Mouse (Mus musculus) brown adipose tissue, adult 24 weeks (tissue): Measurements from ENCODE around the gene Casc4. TPM values are rescaled to one million over a fixed set of nuclear protein-coding genes. Genes with fewer than 3 reads are reported as not detected.

Experiments used
- H3K27ac ChIP-seq: fragments of 200-500 bp; replicated peaks from 2 replicates; pipeline ENCODE4 v1.5.1; 2012; ENCODE audit warnings: low read depth, mild to moderate bottlenecking, low read length
- H3K4me1 ChIP-seq: fragments of 200-500 bp; 2 replicates; pipeline ENCODE4 v1.6.1; 2012; ENCODE audit warnings: low read length, mixed read lengths; ENCODE audit not compliant: control insufficient read depth, insufficient read depth, insufficient read length
- H3K4me3 ChIP-seq: fragments of 200-500 bp; 2 replicates; pipeline ENCODE4 v1.5.1; 2012; ENCODE audit warnings: low read depth, mild to moderate bottlenecking, low read length, moderate library complexity; ENCODE audit not compliant: insufficient read depth
- polyA plus RNA-seq: library from polyadenylated mRNA; stranded (reverse); fragments of >200 nt; gene quantifications from 2 replicates; pipeline ENCODE4 v1.2.4, GENCODE M21; 2012; ENCODE audit not compliant: missing spikeins, insufficient read depth, insufficient read length

Casc4 gene
- 2.6 and 2.9 TPM in 2 replicates for polyA plus RNA-seq

DNA sequence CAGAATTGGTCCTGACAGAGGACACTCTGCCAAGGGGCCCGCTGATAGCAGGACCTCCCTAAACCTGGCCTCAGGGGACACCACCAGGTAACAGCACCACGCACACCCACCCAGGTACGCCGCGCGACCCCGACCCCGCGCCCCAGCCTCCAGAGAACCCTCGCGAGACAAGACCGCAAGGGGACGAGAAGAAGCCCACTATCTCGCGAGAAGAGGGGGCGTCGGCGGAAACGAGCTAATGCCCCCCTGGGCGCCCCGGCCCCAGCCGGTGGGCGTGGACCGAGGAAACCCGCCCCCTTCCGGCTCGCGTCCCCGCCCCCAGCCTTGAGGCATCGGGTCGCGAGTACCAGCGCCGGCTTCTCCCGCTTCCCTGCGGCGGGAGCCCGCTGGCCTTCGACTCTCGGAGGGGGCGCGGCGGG is at the start of gene Casc4:
TSS of gene Casc4 (plus strand) at position 339 of the 419 bp plus-strand sequence.
- Histone ChIP-seq H3K4me3 (peak within 1 kb of the TSS; percentile 58), H3K27ac (no peak within 1 kb of the TSS), H3K4me1 (0 out of 2 replicates have a peak, but pooled peaks cover 4% of the 10 kb centered on the region)

DNA sequence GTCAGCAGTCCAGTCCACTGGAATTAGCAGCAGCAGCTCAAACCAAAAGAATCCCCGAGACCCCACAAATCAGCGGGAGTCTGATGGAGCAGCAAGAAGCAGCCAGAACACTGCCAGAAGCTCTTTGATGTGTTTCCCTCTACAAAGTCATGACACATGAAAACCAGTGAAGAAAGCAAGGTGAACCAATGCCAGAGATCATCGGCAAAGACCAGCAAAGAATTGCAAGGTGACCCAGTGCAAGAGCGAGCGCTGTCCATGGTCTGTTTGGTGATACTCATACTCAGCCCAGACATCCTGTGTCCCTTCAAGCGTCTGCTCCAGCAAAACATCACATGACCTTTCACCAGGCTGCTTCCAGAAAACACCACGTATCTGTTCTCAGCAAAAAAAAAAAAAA is 45.0 kb upstream of the Casc4 start:
- H3K27ac ChIP-seq, result no peak overlapping the region
- no peaks in the 10 kb centered on the region for H3K4me1 ChIP-seq
- no peak overlapping the region for H3K4me3 ChIP-seq

DNA sequence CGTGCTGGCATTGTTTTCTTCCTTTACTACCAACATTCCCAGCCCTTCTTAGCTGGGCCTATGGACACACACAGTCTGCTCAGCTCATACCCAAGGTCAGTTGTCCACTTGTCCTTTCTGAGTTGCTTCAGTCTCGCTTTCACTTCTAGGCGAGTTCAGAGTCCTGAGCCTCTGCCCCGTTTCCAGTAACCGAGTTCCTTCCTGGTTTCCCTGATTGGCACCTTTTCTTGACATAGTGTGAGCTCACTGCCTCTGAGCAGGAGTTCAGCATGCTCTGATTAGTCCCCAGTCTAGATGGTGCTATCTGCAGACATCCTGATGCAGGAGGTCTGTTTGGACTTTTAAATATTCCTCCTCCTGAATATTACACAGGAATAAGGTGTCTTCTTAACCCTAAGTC is 42.1 kb upstream of the Casc4 start:
- no peak overlapping the region for H3K27ac ChIP-seq
- H3K4me3 ChIP-seq, result no peak overlapping the region
- H3K4me1 ChIP-seq, result no peaks in the 10 kb centered on the region

DNA sequence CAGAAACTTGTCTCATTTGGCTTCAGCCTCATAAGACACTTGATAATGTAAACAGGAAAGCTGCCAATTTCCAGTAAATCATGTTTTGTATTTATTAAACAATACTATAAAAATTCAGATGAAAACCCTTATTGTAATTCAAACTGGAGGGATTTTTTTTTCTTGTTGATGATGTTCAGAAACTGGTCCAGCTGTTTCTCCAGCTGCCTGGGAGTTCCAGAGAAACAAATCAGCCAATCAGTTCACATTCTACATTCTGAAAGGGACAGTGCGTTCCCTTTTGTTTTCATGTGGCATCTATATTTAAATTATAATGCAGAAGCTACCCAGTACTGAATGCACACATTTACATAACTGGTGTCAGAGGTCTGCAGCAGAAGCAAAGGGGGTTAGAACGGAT is 40.6 kb upstream of the Casc4 start:
- no peak overlapping the region for H3K27ac ChIP-seq
- H3K4me1 ChIP-seq, result no peaks in the 10 kb centered on the region
- no peak overlapping the region for H3K4me3 ChIP-seq

DNA sequence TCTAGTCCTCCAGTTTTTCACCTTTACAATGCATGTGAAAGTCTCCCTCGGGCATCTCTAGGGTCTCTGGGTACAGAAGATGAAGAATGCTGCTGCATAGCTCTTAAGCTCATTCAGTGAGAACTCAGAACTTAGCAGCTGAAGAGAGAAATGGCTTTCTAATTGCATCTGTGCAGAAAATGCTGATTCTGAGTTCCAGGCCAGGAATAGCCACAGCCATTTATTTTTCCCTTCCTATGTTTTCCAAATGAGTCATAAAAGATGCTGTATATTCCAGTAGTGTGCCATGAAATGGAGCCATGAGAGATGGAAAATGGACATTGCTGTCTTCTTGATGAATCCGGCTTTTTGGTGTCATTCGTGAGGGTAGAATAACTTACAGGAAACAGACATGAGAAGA is 38.4 kb upstream of the Casc4 start:
- H3K4me1 ChIP-seq, result no peaks in the 10 kb centered on the region
- no peak overlapping the region for H3K27ac ChIP-seq
- no peak overlapping the region for H3K4me3 ChIP-seq

DNA sequence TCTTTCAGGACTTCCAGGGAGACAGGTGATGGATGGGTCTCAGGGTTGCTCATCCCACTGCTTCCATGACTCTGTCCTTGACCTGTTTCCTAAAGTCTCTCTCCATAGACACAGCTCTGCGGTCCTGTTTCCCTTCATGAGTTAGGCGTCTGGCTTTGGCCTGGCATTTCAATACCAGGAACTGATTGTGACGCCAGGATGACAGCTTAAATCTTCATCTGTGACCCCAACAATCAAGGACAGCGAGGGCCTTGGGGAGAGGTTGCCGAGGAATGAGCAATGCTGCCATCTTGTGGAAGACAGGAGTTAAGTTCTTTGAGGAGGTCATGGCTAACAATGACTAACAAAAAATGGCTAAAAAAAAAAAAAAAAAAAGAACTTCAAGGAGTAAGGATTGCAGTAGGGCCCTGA is 34.3 kb upstream of the Casc4 start:
- Histone ChIP-seq H3K4me3 (no peak overlapping the region), H3K27ac (no peak overlapping the region), H3K4me1 (no peaks in the 10 kb centered on the region)

DNA sequence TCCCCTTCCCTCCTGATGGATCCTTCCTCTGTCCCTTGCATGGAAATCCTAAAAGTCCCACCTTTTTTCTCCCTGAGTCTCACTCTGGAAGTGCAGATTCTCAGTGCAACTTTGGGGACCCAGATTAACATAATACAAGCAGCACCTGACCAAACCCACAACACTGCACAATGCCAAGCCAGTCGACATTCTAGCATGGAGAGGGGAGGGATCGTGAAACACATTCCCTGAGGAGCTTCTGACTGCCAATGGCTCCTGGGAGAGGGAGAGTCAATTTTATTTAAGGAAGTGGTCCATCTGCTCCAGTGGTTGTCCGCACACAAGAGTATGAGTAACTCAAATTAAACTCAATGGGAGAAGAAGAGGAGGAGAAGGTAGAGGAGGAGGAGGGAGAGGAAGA is 31.8 kb upstream of the Casc4 start:
- Histone ChIP-seq H3K4me1 (no peaks in the 10 kb centered on the region), H3K27ac (no peak overlapping the region), H3K4me3 (no peak overlapping the region)

DNA sequence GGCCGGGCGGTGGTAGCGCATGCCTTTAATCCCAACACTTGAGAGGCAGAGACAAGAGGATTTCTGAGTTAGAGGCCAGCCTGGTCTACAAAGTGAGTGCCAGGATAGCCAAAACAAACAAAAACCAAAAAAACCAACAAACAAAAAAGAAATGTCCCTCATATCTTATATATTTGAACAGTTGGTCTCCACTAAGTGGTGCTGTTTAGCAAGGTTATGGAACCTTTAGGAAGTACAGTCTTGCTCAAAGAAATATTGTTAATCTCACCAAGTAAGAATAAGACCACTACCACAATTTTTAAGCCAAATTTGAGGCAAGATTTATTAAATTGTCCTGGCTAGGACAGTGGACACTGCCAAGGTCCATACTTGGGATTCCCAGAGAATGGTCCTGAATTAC is 25.3 kb upstream of the Casc4 start:
- no peak overlapping the region for H3K4me3 ChIP-seq
- no peak overlapping the region for H3K27ac ChIP-seq

DNA sequence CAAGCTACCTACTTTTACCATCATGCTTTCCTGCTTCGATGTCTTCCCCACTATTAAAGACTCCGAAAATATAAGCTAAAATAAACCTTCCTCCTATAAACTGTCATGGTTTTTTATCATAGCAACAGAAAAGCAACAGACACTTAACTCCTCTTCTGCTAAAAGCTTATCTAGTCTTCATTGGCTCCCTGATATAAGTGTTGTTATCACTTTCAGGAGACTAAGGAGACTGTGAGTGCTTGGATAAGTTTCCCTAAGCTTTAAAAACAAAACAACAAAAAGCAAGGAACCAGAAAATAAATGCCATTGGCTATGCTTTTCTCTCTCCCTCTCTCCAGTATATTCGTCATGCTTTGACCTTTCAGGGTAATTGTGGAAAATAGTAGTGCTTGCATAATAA is 24.5 kb upstream of the Casc4 start:
- H3K4me3 ChIP-seq, result no peak overlapping the region
- H3K27ac ChIP-seq, result no peak overlapping the region
- no peaks in the 10 kb centered on the region for H3K4me1 ChIP-seq

More for the DNA sequence above, 25.3 kb upstream of the Casc4 start:
- no peaks in the 10 kb centered on the region for H3K4me1 ChIP-seq

DNA sequence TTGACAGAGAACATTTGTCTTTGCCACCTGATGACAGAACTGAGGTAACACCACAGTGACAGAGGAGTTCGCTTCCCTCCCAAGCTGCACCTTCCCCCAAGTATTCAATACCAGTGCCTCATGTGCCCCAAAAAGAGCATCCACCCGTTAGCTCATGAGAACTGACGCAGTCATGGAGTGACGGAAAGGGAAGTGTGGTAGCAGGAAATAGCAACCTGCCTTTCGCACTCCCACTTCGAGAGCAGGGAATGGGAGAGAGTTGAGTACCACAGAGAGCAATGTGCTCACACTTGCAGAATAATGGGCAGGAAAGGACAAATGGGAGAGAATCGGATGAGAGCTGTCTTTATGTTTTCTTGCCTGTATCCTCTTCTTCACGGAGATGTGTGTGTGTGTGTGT is 20.7 kb upstream of the Casc4 start:
- no peak overlapping the region for H3K4me3 ChIP-seq
- no peak overlapping the region for H3K27ac ChIP-seq

DNA sequence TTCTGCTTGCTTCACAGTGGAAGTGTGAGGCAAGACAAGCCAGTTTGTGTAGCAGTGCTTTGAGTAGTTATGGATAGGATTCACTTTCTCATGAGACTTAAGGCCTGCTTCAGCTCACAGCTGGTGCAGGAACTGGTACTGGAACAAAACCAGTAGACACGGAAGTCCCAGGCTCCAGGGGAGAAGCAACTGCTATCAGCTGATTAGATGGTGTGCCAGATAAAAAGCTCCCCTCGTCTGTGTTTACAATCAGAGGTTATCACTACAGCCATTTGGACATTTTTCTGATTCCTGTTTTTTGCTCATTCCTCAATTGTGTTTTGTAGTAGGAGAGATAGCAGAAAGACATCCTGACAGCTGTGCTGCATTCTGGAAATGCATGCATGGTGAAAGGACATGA is 14.7 kb upstream of the Casc4 start:
- no peaks in the 10 kb centered on the region for H3K4me1 ChIP-seq
- no peak overlapping the region for H3K4me3 ChIP-seq
- H3K27ac ChIP-seq, result no peak overlapping the region

More for the DNA sequence above, 20.7 kb upstream of the Casc4 start:
- no peaks in the 10 kb centered on the region for H3K4me1 ChIP-seq

DNA sequence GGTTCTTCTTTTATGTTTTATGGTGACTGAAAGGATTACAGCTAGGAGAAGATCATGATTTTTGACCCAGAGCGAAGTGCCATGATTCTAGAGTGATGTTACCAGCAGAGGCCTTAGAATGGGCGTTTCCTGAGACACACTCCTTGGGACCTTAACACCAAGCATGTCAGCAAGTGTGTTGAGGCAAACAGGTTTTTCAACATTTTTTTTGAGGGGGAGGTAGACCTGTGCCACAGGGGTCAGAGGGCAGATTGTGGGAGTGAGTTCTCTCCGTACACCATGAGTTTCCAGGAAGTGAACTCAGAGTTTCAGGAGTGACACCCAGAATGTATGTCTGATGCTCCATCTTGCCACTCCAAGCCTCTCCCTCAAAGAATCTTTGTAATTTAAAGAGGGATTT is 12.8 kb upstream of the Casc4 start:
- H3K4me3 ChIP-seq, result no peak overlapping the region
- H3K4me1 ChIP-seq, result no peaks in the 10 kb centered on the region
- H3K27ac ChIP-seq, result no peak overlapping the region

DNA sequence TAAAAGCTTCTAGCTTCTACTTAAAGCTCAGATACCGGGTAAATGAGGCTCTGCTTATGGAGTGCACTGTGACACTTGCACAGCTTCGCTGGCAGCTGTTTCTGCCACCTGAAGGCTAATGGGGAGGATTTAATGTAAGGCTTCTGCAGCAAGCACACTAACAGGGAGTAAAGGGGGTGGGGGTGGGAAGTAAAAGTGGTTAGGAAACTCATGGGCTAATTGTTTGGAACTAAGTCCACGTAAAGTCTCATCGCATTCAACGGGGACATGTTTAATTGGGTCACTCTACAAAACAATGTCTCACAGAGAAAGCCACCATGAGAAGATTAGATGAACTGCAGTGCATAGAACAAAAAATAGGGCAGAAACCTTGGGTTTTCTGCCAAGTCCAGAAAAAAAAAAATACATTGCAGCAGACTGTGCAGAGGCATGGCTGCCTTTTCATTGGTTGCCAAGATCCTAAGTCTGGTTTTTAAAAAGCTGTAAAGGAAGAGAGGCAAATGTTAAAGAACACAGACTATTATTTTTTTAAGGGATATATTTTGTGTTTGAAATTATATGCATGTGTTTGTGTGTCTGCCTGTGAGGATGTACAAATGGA is 7.3 kb upstream of the Casc4 start:
- H3K4me3 ChIP-seq, result no peak overlapping the region
- H3K27ac ChIP-seq, result no peak overlapping the region
- H3K4me1 ChIP-seq, result no peaks in the 10 kb centered on the region

DNA sequence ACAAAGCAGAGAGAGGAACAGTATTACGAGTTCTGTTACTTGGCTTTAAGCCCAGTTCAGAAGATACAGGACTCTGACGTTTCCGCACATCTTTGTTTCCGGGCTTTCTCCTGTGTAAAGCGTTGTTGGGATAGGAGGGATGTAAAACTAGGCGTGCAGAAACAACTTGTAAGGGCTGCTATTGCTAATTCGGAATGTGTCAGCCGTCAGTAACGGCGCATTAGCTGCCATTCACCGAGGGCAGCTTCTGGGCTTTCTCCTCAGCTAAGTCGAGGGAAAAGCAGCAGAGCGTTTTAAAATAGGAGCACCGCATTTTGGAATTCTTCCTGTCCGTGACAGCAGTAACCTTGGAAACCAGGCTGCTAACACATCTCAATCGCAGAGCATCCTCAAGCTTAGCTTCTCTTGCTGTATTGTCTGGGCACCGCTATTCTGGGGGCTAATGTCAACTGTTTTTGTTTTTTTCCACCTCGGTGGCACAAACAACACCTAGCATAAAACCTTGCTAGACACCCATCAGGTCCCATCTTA is 634 bp upstream of the Casc4 start:
- H3K4me1 ChIP-seq, result 0 out of 2 replicates have a peak, but pooled peaks cover 4% of the 10 kb centered on the region
- H3K4me3 ChIP-seq, result peak overlapping the region; percentile 58
- no peak overlapping the region for H3K27ac ChIP-seq

DNA sequence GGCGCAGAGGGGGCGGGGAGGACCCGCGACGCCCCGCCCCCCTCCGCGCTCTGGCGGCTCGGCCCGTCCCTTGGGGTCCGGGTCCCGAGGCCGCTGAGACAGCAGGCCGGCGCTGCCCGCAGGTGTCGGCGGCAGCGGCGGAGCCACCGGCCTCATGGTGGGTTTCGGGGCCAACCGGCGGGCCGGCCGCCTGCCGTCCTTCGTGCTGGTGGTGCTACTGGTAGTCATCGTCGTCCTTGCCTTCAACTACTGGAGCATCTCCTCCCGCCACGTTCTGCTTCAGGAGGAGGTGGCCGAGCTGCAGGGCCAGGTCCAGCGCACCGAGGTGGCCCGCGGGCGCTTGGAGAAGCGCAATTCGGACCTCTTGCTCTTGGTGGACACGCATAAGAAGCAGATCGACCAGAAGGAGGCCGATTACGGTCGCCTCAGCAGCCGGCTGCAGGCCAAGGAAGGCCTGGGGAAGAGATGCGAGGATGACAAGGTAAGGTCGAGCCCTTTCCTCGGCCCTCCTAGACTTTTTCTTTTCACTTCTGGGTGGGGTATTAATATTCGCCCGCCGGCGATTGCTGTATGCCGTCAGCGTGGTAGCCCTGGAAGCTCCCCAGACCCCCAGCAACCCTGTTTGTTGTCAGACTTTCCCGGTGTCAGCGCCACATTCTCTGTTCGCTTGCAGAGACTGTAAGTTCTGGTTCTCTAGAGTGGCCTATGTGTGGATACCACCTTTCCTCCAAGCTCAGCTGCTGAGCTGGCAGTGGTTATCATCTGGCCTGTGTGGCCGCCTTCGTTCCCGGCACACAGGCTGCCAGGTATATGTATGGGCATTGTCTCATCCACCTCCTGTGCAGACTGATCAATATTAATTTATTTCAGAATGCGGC is 520 bp downstream of the Casc4 start:
- 0 out of 2 replicates have a peak, but pooled peaks cover 4% of the 10 kb centered on the region for H3K4me1 ChIP-seq
- H3K4me3 ChIP-seq, result peak overlapping the region; percentile 58
- H3K27ac ChIP-seq, result no peak overlapping the region
